Mouse (Mus musculus) G1E (cell line): Measurements from ENCODE around the gene Ppp1r3a. TPM values are rescaled to one million over a fixed set of nuclear protein-coding genes. Genes with fewer than 3 reads are reported as not detected.

Experiments used
- ATAC-seq: 2 replicates; pipeline ENCODE4 v1.8.0; 2016; ENCODE audit warnings: mild to moderate bottlenecking; ENCODE audit not compliant: insufficient number of reproducible peaks, poor library complexity, low FRiP score, severe bottlenecking; ENCODE audit errors: extremely low read depth
- DNase-seq: peaks from one replicate; pipeline ENCODE4 v3.0.0; 2012; ENCODE audit warnings: low spot score
- H3K27me3 ChIP-seq: 2 replicates; pipeline ENCODE4 v1.6.1; 2012; ENCODE audit warnings: mild to moderate bottlenecking, low read length, inconsistent platforms; ENCODE audit not compliant: insufficient read depth
- H3K36me3 ChIP-seq: replicated peaks from 2 replicates; pipeline ENCODE3; 2012; ENCODE audit warnings: mild to moderate bottlenecking, inconsistent platforms
- H3K4me1 ChIP-seq: 2 replicates; pipeline ENCODE4 v1.6.1; 2012; ENCODE audit warnings: low read depth, low read length, inconsistent platforms, mixed read lengths; ENCODE audit not compliant: insufficient read depth
- H3K4me3 ChIP-seq: 2 replicates; pipeline ENCODE4 v1.5.1; 2012; ENCODE audit warnings: low read depth, mild to moderate bottlenecking, inconsistent platforms, low read length, moderate library complexity, mixed read lengths
- H3K9me3 ChIP-seq: replicated peaks from 2 replicates; pipeline ENCODE4 v1.6.1; 2012; ENCODE audit warnings: inconsistent platforms
- CTCF ChIP-seq: IDR thresholded peaks from 2 replicates; pipeline ENCODE4 v1.5.1; 2012; ENCODE audit warnings: low read depth, low read length, inconsistent platforms, mixed read lengths
- GATA1 ChIP-seq: IDR thresholded peaks from 2 replicates; pipeline ENCODE4 v1.6.1; 2012; ENCODE audit warnings: borderline replicate concordance, low read length, inconsistent platforms, mixed read lengths
- GATA2 ChIP-seq: IDR thresholded peaks from 2 replicates; pipeline ENCODE4 v1.6.1; 2012; ENCODE audit warnings: low read depth, low read length, inconsistent platforms, borderline replicate concordance
- POLR2AphosphoS5 ChIP-seq: IDR thresholded peaks from 2 replicates; pipeline ENCODE4 v1.6.1; 2012; ENCODE audit warnings: low read depth, low read length, inconsistent platforms; ENCODE audit not compliant: insufficient replicate concordance
- TAL1 ChIP-seq: conservative IDR thresholded peaks from 2 replicates; pipeline ENCODE4 v1.6.1; 2012; ENCODE audit warnings: low read depth, low read length, inconsistent platforms, mixed read lengths
- polyA plus RNA-seq: library from polyadenylated mRNA; stranded (reverse); fragments of >175 nt; gene quantifications from 2 replicates; pipeline ENCODE4 v1.2.3, GENCODE M21; 2012
- total RNA-seq, 2 experiments: library from RNA; stranded (forward) in 1 of 2; stranded (reverse) in 1 of 2; fragments of 200-1000 nt in 1 of 2; fragments of >200 nt in 1 of 2; fragmentation: Nextera tagmentation in 1 of 2; gene quantifications; 2 replicates each; pipeline ENCODE4 v1.2.3; 2014 to 2017

Ppp1r3a gene
- total and polyA plus RNA-seq, 3 experiments, result 0.05 TPM; not detected in 2

DNA sequence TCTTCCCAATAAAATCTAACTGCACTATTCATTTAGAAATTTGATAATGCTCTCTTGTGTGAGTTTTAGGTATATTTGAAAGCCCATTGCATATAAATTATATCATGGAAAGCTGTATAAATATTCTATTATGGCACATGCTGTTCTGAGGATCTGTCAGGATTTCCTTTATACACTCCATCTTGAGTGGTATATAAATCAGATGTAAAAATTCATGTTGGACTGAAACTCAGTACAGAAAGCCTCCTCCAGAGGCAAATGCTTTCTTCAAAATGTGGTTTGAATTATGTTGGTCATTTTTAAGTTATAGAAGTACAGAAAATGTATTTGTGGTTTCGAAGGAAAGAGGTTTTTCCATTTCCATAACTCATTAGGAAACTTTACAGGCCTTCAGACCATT lies 2.9 kb downstream of the Ppp1r3a start:
- Histone ChIP-seq H3K9me3 (no peaks in the 10 kb centered on the region), H3K4me1 (no peaks in the 10 kb centered on the region), H3K27me3 (no peaks in the 10 kb centered on the region), H3K4me3 (no peak overlapping the region), H3K36me3 (no peaks in the 10 kb centered on the region)
- no peak for DNase-seq
- no peak for ATAC-seq
- TF ChIP-seq GATA2 (no peak), POLR2AphosphoS5 (no peak), TAL1 (no peak), CTCF (no peak), GATA1 (no peak)

DNA sequence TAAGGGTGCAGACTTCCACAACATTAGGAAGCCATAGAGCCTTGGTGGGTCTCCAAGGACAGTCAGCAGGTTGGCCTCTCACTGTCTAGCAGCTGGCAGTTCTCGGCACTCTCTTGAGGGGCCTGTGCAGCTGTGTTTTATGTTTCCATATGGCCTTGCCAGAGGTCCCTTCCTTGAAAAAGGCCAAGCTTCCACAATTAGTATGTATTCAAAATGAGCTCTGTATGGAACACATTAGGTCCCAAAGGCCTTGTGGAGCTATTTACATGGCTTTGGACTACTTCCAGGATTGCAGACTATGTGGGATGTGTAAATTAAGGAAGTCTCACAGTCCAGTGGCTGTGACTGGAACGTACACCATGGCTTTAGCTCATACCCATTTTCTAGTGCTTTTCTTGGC lies 8.1 kb downstream of the Ppp1r3a start:
- Histone ChIP-seq H3K9me3 (no peaks in the 10 kb centered on the region), H3K4me3 (no peak overlapping the region), H3K4me1 (no peaks in the 10 kb centered on the region), H3K27me3 (no peaks in the 10 kb centered on the region), H3K36me3 (no peaks in the 10 kb centered on the region)
- DNase-seq, result no peak
- ATAC-seq, result no peak
- TF ChIP-seq POLR2AphosphoS5 (no peak), GATA1 (no peak), GATA2 (no peak), CTCF (no peak), TAL1 (no peak)

GRCm38 (mm10) chr6:14736017-14736416 lies 19.1 kb downstream of the Ppp1r3a start:
- Histone ChIP-seq H3K36me3 (no peaks in the 10 kb centered on the region), H3K4me3 (no peak overlapping the region), H3K27me3 (no peaks in the 10 kb centered on the region), H3K9me3 (no peaks in the 10 kb centered on the region), H3K4me1 (no peaks in the 10 kb centered on the region)
- ATAC-seq, result no peak
- DNase-seq, result no peak
- TF ChIP-seq GATA1 (no peak), POLR2AphosphoS5 (no peak), CTCF (no peak), GATA2 (no peak), TAL1 (no peak)

GRCm38 (mm10) chr6:14731011-14731410 lies 24.1 kb downstream of the Ppp1r3a start:
- no peaks in the 10 kb centered on the region for H3K9me3 ChIP-seq
- ATAC-seq (no peak), DNase-seq (no peak)
- TF ChIP-seq GATA1 (no peak), GATA2 (no peak), CTCF (no peak), TAL1 (no peak)
- no peaks in the 10 kb centered on the region for H3K36me3 ChIP-seq
- no peak overlapping the region for H3K4me3 ChIP-seq
- H3K4me1 ChIP-seq, result no peaks in the 10 kb centered on the region
- H3K27me3 ChIP-seq, result no peaks in the 10 kb centered on the region

- H3K9me3 ChIP-seq, result no peaks in the 10 kb centered on the region
- no peak for TF ChIP-seq CTCF
- no peak for TF ChIP-seq POLR2AphosphoS5
- no peak for TF ChIP-seq GATA1
- no peak for TF ChIP-seq GATA2
- no peak for TF ChIP-seq TAL1
- ATAC-seq (no peak), DNase-seq (no peak)
- no peaks in the 10 kb centered on the region for H3K27me3 ChIP-seq
- no peaks in the 10 kb centered on the region for H3K36me3 ChIP-seq
- H3K4me1 ChIP-seq, result no peaks in the 10 kb centered on the region
- no peak overlapping the region for H3K4me3 ChIP-seq
These were observed 34.2 kb downstream of the Ppp1r3a start for GRCm38 (mm10) chr6:14720772-14721414.

DNA sequence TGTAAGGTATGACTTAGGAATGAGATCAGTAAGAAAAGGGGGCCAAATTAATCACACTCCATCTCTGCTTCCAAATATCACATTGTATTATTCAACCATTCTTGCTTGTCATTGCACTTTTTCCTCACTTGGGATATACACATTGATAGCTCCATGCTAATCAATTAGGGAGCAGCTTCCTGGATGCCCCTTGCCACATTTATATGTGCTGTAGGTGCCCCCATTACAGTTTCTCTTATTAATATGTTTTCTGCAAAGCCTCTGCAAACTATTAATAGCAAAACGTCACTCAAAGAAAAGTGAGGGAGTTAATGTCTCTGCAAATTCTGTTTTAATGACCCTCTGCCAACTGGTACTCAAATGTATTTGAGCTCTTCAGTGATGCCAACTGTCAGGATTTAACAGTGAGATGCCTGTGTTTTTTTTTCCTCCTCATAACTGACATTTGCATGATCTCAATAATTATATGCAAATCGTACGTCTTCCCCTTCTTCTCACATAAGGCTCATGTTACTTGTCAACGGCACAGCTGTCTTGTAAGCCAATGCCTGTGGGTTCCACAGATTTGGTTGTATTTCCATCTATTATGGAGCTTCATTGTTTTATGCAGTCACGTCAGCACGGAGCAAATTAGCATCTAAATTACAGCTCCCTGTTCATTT lies 34.8 kb downstream of the Ppp1r3a start:
- Histone ChIP-seq H3K9me3 (no peaks in the 10 kb centered on the region), H3K27me3 (no peaks in the 10 kb centered on the region), H3K36me3 (no peaks in the 10 kb centered on the region), H3K4me1 (no peaks in the 10 kb centered on the region), H3K4me3 (no peak overlapping the region)
- no peak for TF ChIP-seq CTCF
- no peak for TF ChIP-seq GATA2
- TF ChIP-seq TAL1, result no peak
- no peak for TF ChIP-seq GATA1
- no peak for TF ChIP-seq POLR2AphosphoS5
- DNase-seq (no peak), ATAC-seq (no peak)
